ENCODE assay signal across 8 mouse cellular contexts in the genomic region with DNA sequence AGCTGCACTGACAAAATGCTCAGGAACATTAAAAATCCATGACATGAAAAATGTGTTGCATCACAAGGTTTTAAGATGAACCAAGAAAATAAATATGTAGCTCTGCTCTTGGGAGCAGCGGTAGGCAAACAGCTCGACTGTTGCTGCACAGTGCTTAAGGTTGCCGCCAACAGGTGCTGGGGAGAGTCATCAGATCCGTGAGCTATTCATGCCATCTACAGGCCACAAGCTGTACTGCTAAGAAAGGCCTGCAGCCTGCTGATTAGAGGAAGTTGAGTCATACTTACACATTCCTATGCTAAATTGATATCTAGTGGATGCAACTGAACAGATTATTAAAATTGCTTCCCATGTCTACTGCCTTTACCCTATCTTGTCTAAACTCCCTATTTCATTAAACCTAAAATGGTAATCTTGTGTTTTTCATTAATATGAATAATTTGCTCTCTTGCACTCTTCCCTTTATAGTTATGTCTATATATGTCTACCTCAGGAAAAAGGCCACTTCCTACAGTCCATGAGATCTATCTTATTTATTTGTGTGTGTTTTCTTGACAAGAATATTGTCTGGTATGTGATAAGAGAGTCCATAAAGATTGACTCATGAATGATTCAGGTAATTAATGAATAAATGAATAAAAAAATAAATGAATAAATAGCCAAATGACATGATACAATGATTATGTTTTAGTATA.
DNase-seq lines count a peak whose midpoint lies in the region; ATAC-seq and TF ChIP-seq lines count a peak whose summit lies in the region.

No protein-coding gene starts in this region.

- TF ChIP-seq CTCF in G1E (IDR thresholded peaks at IDR 0.05; ENCODE audit: low read depth, low read length) = no peak
- peak; percentile 96 for TF ChIP-seq CTCF in layer of hippocampus, adult 2 months (conservative IDR thresholded peaks at IDR 0.05)
- TF ChIP-seq CTCF in lung, embryonic 14.5 days (IDR thresholded peaks at IDR 0.05; ENCODE audit: low read depth) = peak; percentile 80

- H3K4me3 ChIP-seq in G1E (ENCODE audit: low read depth, low read length) = no peak overlapping the region
- H3K4me3 ChIP-seq in embryonic facial prominence, embryonic 14.5 days (ENCODE audit: low read depth, low read length) = no peak overlapping the region
- H3K4me3 ChIP-seq in hindbrain, embryonic 10.5 days = no peak overlapping the region
- H3K4me3 ChIP-seq in layer of hippocampus, adult 2 months = no peak overlapping the region
- no peak overlapping the region for H3K4me3 ChIP-seq in lung, embryonic 14.5 days (ENCODE audit: low read depth, low read length)

- no peaks in the 10 kb centered on the region for H3K36me3 ChIP-seq in G1E (replicated peaks)
- H3K36me3 ChIP-seq in embryonic facial prominence, embryonic 14.5 days (ENCODE audit: control insufficient read depth, insufficient read depth, low read length) = no peaks in the 10 kb centered on the region
- H3K36me3 ChIP-seq in hindbrain, embryonic 10.5 days = no peaks in the 10 kb centered on the region
- H3K36me3 ChIP-seq in lung, embryonic 14.5 days (ENCODE audit: insufficient read depth) = no peaks in the 10 kb centered on the region

- no peak for DNase-seq in G1E (ENCODE audit: low spot score)
- DNase-seq in adrenal gland, postnatal 25 days = peak; percentile 26
- DNase-seq in embryonic facial prominence, embryonic 14.5 days (ENCODE audit: low spot score) = peak; percentile 86
- DNase-seq in hindbrain, embryonic 10.5 days (ENCODE audit: low spot score) = peak; percentile 53
- DNase-seq in layer of hippocampus, adult 2 months (ENCODE audit: low spot score in 2 of 2) = peak; percentile 71 to 73
- DNase-seq in lung, embryonic 14.5 days = peak; percentile 78
- DNase-seq in retina, postnatal 7 days (ENCODE audit: low read depth, low spot score) = peak; percentile 29

- no peak overlapping the region for H3K9ac ChIP-seq in embryonic facial prominence, embryonic 14.5 days (ENCODE audit: low read depth, low read length)
- H3K9ac ChIP-seq in lung, embryonic 14.5 days = no peak overlapping the region

- H3K27me3 ChIP-seq in G1E (ENCODE audit: insufficient read depth, low read length) = no peaks in the 10 kb centered on the region
- H3K27me3 ChIP-seq in embryonic facial prominence, embryonic 14.5 days (replicated peaks; ENCODE audit: control insufficient read depth, insufficient read depth, low read length) = no peaks in the 10 kb centered on the region
- H3K27me3 ChIP-seq in hindbrain, embryonic 10.5 days (ENCODE audit: insufficient read depth, poor library complexity, severe bottlenecking) = no peaks in the 10 kb centered on the region
- no peaks in the 10 kb centered on the region for H3K27me3 ChIP-seq in lung, embryonic 14.5 days (ENCODE audit: insufficient read depth, low read length)

- peak; percentile 76; the same call in 1 of the 2 replicates for ATAC-seq in G1E (ENCODE audit: extremely low read depth, insufficient number of reproducible peaks, low FRiP score, poor library complexity, severe bottlenecking)
- ATAC-seq in embryonic facial prominence, embryonic 14.5 days (ENCODE audit: low read depth) = peak; percentile 92
- peak; percentile 92 for ATAC-seq in lung, embryonic 14.5 days (ENCODE audit: insufficient read depth)
- ATAC-seq in monocyte, adult 5-6 weeks (replicated peaks; ENCODE audit: insufficient number of reproducible peaks, low FRiP score, low TSS enrichment, poor library complexity, severe bottlenecking) = no peak

- no peaks in the 10 kb centered on the region for H3K4me1 ChIP-seq in G1E (ENCODE audit: insufficient read depth, low read depth, low read length)
- H3K4me1 ChIP-seq in embryonic facial prominence, embryonic 14.5 days (ENCODE audit: control insufficient read depth, insufficient read depth, low read length) = no peaks in the 10 kb centered on the region
- no peaks in the 10 kb centered on the region for H3K4me1 ChIP-seq in hindbrain, embryonic 10.5 days (replicated peaks)
- no peaks in the 10 kb centered on the region for H3K4me1 ChIP-seq in lung, embryonic 14.5 days (ENCODE audit: insufficient read depth)

- H3K9me3 ChIP-seq in G1E (replicated peaks) = no peaks in the 10 kb centered on the region
- H3K9me3 ChIP-seq in embryonic facial prominence, embryonic 14.5 days (ENCODE audit: control insufficient read depth, low read length) = no peaks in the 10 kb centered on the region
- H3K9me3 ChIP-seq in hindbrain, embryonic 10.5 days = no peaks in the 10 kb centered on the region
- H3K9me3 ChIP-seq in lung, embryonic 14.5 days (ENCODE audit: low read depth, low read length) = no peaks in the 10 kb centered on the region

- H3K27ac ChIP-seq in embryonic facial prominence, embryonic 14.5 days (replicated peaks; ENCODE audit: low read depth, low read length) = no peak overlapping the region
- no peak overlapping the region for H3K27ac ChIP-seq in hindbrain, embryonic 10.5 days
- no peak overlapping the region for H3K27ac ChIP-seq in layer of hippocampus, adult 2 months
- H3K27ac ChIP-seq in lung, embryonic 14.5 days (ENCODE audit: low read depth) = no peak overlapping the region

- H3K4me2 ChIP-seq in embryonic facial prominence, embryonic 14.5 days (ENCODE audit: low read depth, low read length) = no peak overlapping the region
- no peak overlapping the region for H3K4me2 ChIP-seq in lung, embryonic 14.5 days

- 3% methylated on average over 4 of the region's 4 CpGs for whole genome bisulfite sequencing in embryonic facial prominence, embryonic 14.5 days
- WGBS in hindbrain, embryonic 10.5 days = 6% methylated on average over 4 of the region's 4 CpGs
- WGBS in lung, embryonic 14.5 days = 2% methylated on average over 4 of the region's 4 CpGs
